Mouse (Mus musculus) forebrain, embryonic 11.5 days (tissue): ENCODE results near the gene Tex14. TPM values are rescaled to one million over a fixed set of nuclear protein-coding genes. Genes with fewer than 3 reads are reported as not detected.
"Not testable (repeated sequence)": the region's sequence is repeated elsewhere in the genome, so short reads cannot be mapped to it uniquely, and the experiment has no call there.

Experiments used
- ATAC-seq: fragments of 200-750 bp; cut with Nextera tagmentation; replicated peaks from 2 replicates; pipeline ENCODE4 v1.8.0; 2017; ENCODE audit warnings: moderate TSS enrichment; ENCODE audit not compliant: low FRiP score
- DNase-seq: peaks from one replicate; pipeline ENCODE4 v3.0.0-alpha.2; 2017; ENCODE audit warnings: low spot score
- H3K27ac ChIP-seq: fragments of 300-500 bp; sonication (generic); 2 replicates; pipeline ENCODE4 v1.5.1; 2014; ENCODE audit warnings: low read depth, low read length
- H3K27me3 ChIP-seq: fragments of 300-500 bp; sonication (generic); 2 replicates; pipeline ENCODE4 v1.6.1; 2014; ENCODE audit warnings: mild to moderate bottlenecking, low read length, mixed read lengths; ENCODE audit not compliant: control insufficient read depth, insufficient read depth
- H3K36me3 ChIP-seq: fragments of 300-500 bp; sonication (generic); 2 replicates; pipeline ENCODE4 v1.6.1; 2014; ENCODE audit warnings: mild to moderate bottlenecking, low read length, moderate library complexity, mixed read lengths; ENCODE audit not compliant: control insufficient read depth, insufficient read depth
- H3K4me1 ChIP-seq: fragments of 300-500 bp; sonication (generic); replicated peaks from 2 replicates; pipeline ENCODE4 v1.6.1; 2014; ENCODE audit warnings: low read length, mixed read lengths; ENCODE audit not compliant: control insufficient read depth, insufficient read depth
- H3K4me2 ChIP-seq: fragments of 300-500 bp; sonication (generic); 2 replicates; pipeline ENCODE4 v1.6.1; 2014; ENCODE audit warnings: low read depth, mild to moderate bottlenecking, low read length, moderate library complexity, mixed read lengths; ENCODE audit not compliant: severe bottlenecking
- H3K4me3 ChIP-seq: fragments of 300-500 bp; sonication (generic); 2 replicates; pipeline ENCODE4 v1.5.1; 2014; ENCODE audit warnings: low read depth, low read length
- H3K9ac ChIP-seq: fragments of 300-500 bp; sonication (generic); 2 replicates; pipeline ENCODE4 v1.6.1; 2014; ENCODE audit warnings: low read length
- H3K9me3 ChIP-seq: fragments of 300-500 bp; sonication (generic); 2 replicates; pipeline ENCODE4 v1.6.1; 2016; ENCODE audit warnings: low read length, mixed read lengths; ENCODE audit not compliant: control insufficient read depth
- WGBS: fragments of 180-500 bp; shearing (Covaris S2); extraction: QIAGEN DNeasy Blood & Tissue Kit; methylation state at CpG from one replicate; pipeline ENCODE4 v1.1.7; 2014; 5-methylcytosine and 5-hydroxymethylcytosine counted together
- polyA plus RNA-seq: library from polyadenylated mRNA; unstranded; fragments of >200 nt; fragmentation: Nextera tagmentation; extraction: Ambion mirVana; gene quantifications from 2 replicates; pipeline ENCODE4 v1.2.1, GENCODE M21; 2014

The Tex14 gene
- polyA plus RNA-seq, 1 experiment from 2014 or later, result 0.33 TPM

DNA sequence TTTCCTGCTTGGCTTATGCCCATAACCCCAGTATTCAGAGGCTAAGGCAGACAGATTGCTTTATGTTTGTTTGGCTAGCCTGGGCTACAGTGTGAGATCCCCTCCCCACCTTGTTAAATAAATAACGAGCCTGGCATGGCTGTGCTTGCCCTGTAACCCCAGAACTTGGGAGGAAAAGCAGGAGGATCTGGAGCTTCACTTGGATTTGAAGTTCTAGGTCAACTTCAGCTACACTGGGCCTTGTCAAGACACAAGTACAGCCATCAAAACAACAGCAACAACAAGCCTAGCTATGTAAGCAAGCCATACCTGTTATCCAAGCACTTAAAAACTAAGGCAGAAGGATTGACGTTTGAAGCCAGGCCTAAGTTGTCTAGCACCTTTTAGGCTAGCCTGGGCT is 25.5 kb downstream of the Tex14 start:
- H3K4me1 ChIP-seq, result no peaks in the 10 kb centered on the region; the same call in 1 of the 2 replicates
- no peaks in the 10 kb centered on the region for H3K36me3 ChIP-seq
- DNase-seq (no peak), ATAC-seq (no peak)
- 84% methylated on average over 2 of the region's 2 CpGs for WGBS
- H3K4me2 ChIP-seq, result no peak overlapping the region
- H3K9ac ChIP-seq, result no peak overlapping the region
- no peak overlapping the region for H3K27ac ChIP-seq
- H3K27me3 ChIP-seq, result no peaks in the 10 kb centered on the region
- no peaks in the 10 kb centered on the region for H3K9me3 ChIP-seq
- no peak overlapping the region for H3K4me3 ChIP-seq

DNA sequence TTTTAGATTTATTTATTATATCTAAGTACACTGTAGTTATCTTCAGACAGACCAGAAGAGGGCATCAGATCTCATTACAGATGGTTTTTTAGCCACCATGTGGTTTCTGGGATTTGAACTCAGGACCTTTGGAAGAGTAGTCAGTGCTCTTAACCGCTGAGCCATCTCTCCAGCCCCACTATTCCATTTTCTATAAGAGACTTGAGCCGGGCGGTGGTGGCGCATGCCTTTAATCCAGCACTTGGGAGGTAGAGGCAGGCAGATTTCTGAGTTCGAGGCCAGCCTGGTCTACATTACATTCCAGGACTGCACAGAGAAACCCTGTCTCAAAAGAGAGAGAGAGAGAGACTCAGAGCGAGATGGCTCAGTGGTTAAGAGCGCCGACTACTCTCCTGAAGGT is 26.9 kb downstream of the Tex14 start:
- H3K4me2 ChIP-seq, H3K4me1 ChIP-seq, ATAC-seq, H3K4me3 ChIP-seq, H3K9me3 ChIP-seq, H3K27me3 ChIP-seq, H3K9ac ChIP-seq, H3K27ac ChIP-seq, DNase-seq, H3K36me3 ChIP-seq: not testable (repeated sequence)
- WGBS, result 89% methylated on average over 8 of the region's 8 CpGs

DNA sequence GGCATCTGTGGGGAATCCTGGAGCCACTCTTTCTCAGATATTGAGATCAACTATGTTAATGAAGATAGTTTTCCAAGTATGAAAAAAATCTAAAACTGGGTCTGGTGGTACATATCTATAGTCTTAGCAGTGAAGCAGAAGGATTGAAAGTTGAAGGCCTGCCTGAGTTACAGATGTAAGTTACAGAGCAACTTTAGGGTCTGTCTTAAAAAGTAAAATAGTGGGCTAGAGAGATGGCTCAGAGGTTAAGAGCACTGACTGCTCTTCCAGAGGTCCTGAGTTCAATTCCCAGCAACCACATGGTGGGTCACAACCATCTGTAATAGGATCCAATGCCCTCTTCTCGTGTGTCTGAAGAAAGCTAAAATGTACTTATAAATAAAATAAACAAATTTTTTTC is 27.6 kb downstream of the Tex14 start:
- ATAC-seq, result no peak
- WGBS, result 70% methylated on average over 1 of the region's 1 CpGs
- no peak for DNase-seq

DNA sequence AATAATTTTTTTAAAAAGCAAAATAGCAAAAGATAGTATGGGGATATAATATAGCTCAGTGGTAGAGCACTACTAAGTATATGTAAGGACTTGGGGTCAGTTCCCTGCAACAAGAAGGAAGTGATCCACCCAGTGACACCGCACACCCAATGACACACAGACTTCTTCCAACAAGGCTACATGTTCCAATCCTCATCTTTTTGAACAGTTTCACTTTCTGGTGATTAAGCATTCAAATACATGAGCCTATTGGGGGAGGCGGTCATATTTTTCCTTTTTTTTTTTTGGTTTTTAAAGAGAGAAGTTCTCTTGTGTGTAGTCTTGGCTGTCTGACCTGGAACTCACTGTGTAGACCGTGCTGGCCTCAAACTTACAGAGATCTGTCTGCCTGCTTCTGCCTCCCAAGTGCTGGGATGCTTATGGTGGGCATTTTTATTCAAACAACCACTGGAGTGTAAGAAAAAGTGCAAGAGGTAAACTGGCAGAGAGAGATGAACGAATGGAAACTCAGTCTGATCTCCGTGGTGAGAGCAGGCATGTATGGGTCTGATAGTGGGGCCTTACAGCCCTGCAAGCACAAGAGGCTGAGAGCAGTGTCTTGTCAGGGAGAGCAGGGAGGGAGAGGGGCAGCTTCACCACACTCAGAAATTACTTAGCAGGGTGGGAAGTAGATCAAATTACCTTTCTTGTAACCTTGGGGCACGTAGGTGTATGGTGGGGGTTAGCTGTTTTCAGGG is 28.2 kb downstream of the Tex14 start:
- 52% methylated on average over 6 of the region's 6 CpGs for WGBS
- Histone ChIP-seq H3K27ac (no peak overlapping the region), H3K9me3 (no peaks in the 10 kb centered on the region), H3K4me3 (no peak overlapping the region), H3K9ac (no peak overlapping the region; the same call in 1 of the 2 replicates), H3K4me2 (no peak overlapping the region), H3K36me3 (no peaks in the 10 kb centered on the region), H3K4me1 (no peaks in the 10 kb centered on the region; the same call in 1 of the 2 replicates), H3K27me3 (no peaks in the 10 kb centered on the region)
- ATAC-seq (no peak), DNase-seq (no peak)

More for the DNA sequence above, 27.6 kb downstream of the Tex14 start:
- Histone ChIP-seq H3K27me3 (no peaks in the 10 kb centered on the region), H3K9me3 (no peaks in the 10 kb centered on the region), H3K27ac (no peak overlapping the region), H3K4me3 (no peak overlapping the region), H3K9ac (no peak overlapping the region), H3K36me3 (no peaks in the 10 kb centered on the region), H3K4me2 (no peak overlapping the region), H3K4me1 (no peaks in the 10 kb centered on the region; the same call in 1 of the 2 replicates)

DNA sequence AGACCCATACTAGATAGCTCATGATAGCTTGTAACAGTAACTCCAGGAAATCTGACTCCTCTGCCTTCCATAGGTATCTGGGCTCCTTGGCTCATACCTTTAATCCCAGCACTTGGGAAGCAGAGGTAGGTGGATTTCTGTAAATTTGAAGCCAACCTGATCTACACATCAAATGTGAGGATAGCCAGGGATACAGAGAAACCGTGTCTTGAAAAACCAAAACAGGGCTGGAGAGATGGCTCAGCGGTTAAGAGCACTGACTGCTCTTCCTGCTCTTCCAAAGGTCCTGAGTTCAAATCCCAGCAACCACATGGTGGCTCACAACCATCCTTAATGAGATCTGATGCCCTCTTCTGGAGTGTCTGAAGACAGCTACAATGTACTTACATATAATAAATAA is 30.2 kb downstream of the Tex14 start:
- WGBS, result 89% methylated on average over 2 of the region's 2 CpGs
- DNase-seq, H3K9ac ChIP-seq, H3K4me3 ChIP-seq, H3K9me3 ChIP-seq, ATAC-seq, H3K27me3 ChIP-seq, H3K4me1 ChIP-seq, H3K36me3 ChIP-seq, H3K27ac ChIP-seq, H3K4me2 ChIP-seq: not testable (repeated sequence)

DNA sequence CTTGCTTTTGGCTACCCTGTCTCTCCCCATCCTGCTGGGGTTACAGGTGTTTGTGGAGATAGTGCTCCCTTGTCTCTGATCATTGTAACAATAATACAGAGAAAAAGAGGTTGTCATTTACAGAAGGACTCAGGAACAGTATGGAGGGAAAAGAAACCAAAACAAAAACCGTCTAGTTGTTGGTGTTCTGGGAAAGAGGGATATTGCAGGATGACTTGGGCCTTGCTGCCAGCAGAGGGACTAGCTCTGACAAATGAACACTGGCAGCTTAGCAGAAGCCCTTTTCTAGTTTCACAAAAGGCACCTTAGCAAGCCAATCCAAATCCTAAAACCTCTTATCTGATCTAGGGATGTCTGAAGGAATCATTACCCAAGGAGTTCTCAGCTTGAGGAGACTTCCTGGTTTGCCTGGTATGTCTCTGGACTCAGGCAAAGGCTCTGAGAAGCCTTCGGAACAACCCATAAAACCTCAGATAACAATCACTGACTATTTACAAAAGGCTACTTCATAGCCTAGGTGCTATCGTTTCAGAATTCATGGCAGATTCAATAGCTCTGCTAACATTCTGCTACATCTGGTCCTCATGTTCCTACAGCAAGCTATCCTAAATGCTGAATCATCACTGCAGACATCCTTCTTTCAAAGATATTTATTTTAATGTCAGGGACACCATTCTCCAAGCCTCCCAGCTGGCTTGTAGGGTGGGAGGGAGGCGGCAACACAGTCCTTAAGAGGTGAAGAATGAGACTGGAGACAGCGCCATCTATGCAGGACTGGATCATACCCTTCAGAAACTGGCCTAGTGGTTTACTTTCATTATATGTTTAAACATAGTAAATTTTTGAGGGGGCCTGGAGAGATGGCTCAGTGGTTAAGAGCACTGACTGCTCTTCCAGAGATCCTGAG is 31.7 kb downstream of the Tex14 start:
- H3K27me3 ChIP-seq, result no peaks in the 10 kb centered on the region
- H3K4me2 ChIP-seq, result no peak overlapping the region
- ATAC-seq (no peak), DNase-seq (no peak)
- H3K36me3 ChIP-seq, result no peaks in the 10 kb centered on the region
- H3K4me1 ChIP-seq, result no peaks in the 10 kb centered on the region; the same call in 1 of the 2 replicates
- no peaks in the 10 kb centered on the region for H3K9me3 ChIP-seq
- no peak overlapping the region for H3K4me3 ChIP-seq
- no peak overlapping the region for H3K27ac ChIP-seq
- 68% methylated on average over 5 of the region's 5 CpGs for WGBS
- H3K9ac ChIP-seq, result no peak overlapping the region

DNA sequence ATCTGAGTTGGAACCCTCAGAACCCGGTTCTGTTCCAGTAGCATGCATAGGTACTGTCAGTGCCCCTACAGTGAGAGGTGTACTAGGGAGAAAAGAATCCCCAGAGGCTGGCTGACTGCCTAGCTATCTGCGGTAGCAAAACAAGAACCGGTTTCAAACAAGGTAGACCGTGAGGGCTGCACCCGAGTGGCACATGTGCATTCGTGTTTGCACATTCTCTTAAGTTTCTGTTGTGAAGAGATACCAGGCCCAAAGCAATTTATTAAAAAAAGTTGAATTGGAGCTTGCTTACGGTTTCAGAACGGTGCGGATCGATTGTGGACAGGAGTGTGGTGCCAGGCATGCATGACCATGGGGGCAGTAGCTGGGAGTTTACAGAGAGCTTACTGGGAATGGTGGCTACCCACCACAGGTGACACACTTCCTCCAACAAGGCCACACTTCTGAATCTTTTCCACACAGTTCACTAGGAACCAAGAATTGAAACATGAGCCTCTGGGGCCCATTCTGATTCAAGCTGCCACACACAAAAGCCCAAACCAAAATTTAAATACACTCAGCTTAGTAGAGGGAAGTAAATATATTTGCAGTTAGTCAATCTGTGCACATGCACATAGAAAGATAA is 35.0 kb downstream of the Tex14 start:
- ATAC-seq (no peak), DNase-seq (no peak)
- Histone ChIP-seq H3K9me3 (no peaks in the 10 kb centered on the region), H3K4me2 (no peak overlapping the region), H3K36me3 (no peaks in the 10 kb centered on the region), H3K27me3 (peaks cover 2% of the 10 kb centered on the region; the same call in 1 of the 2 replicates), H3K4me1 (peaks cover 2% of the 10 kb centered on the region; the same call in 1 of the 2 replicates), H3K4me3 (no peak overlapping the region), H3K27ac (no peak overlapping the region), H3K9ac (no peak overlapping the region)
- 88% methylated on average over 10 of the region's 10 CpGs for WGBS

DNA sequence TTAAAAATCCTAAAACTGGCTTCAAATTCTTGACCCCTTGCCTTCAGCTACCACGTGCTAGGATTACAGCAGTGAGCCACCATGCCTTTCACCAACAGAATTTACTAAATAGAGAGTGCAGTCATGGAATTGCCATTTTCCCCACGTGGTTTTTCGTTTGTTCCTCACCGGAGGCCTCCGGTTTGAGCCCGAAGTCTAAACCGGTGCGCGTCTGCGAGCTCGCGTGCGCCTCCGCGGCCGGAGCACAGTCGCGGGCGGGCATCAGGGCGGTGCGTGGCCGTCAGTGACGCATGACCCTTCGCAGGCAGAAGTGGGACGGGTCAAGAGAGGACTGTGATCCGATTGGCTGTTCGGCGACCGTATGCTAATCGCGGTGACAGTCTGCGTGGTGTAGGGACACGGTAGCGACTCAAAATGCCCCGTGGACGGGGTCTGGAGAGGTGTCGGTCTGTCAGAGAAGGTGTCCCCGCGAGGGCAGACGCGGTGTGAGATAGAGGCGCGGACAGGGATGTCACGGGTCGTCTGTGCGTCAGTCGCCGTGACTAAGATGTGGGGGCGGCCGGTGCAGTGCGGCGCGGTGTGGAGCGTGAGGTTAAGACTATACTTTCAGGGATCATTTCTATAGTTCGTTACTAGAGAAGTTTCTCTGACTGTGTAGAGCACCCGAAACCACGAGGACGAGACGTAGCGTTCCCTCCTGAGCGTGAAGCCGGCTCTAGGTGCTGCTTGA is 37.9 kb downstream of the Tex14 start:
- not testable (repeated sequence) for H3K27me3 ChIP-seq, H3K9me3 ChIP-seq, H3K27ac ChIP-seq, H3K36me3 ChIP-seq, H3K4me1 ChIP-seq
- H3K4me3 ChIP-seq, result peak overlapping the region; percentile 10; the same call in 1 of the 2 replicates
- under 1% methylated on average over 30 of the region's 62 CpGs for WGBS
- H3K4me2 ChIP-seq, result peak overlapping the region; percentile 45; the same call in 1 of the 2 replicates
- ATAC-seq (peak; percentile 98), DNase-seq (peak; percentile 85)
- H3K9ac ChIP-seq, result peak overlapping the region; percentile 39
